Mouse (Mus musculus) forebrain, embryonic 11.5 days (tissue): ENCODE results near the gene Tpst2. TPM values are rescaled to one million over a fixed set of nuclear protein-coding genes. Genes with fewer than 3 reads are reported as not detected.

ENCODE experiments used
- ATAC-seq: fragments of 200-750 bp; cut with Nextera tagmentation; replicated peaks from 2 replicates; pipeline ENCODE4 v1.8.0; 2017; ENCODE audit warnings: moderate TSS enrichment; ENCODE audit not compliant: low FRiP score
- DNase-seq: peaks from one replicate; pipeline ENCODE4 v3.0.0-alpha.2; 2017; ENCODE audit warnings: low spot score
- H3K27ac ChIP-seq: fragments of 300-500 bp; sonication (generic); 2 replicates; pipeline ENCODE4 v1.5.1; 2014; ENCODE audit warnings: low read depth, low read length
- H3K27me3 ChIP-seq: fragments of 300-500 bp; sonication (generic); 2 replicates; pipeline ENCODE4 v1.6.1; 2014; ENCODE audit warnings: mild to moderate bottlenecking, low read length, mixed read lengths; ENCODE audit not compliant: control insufficient read depth, insufficient read depth
- H3K36me3 ChIP-seq: fragments of 300-500 bp; sonication (generic); 2 replicates; pipeline ENCODE4 v1.6.1; 2014; ENCODE audit warnings: mild to moderate bottlenecking, low read length, moderate library complexity, mixed read lengths; ENCODE audit not compliant: control insufficient read depth, insufficient read depth
- H3K4me1 ChIP-seq: fragments of 300-500 bp; sonication (generic); replicated peaks from 2 replicates; pipeline ENCODE4 v1.6.1; 2014; ENCODE audit warnings: low read length, mixed read lengths; ENCODE audit not compliant: control insufficient read depth, insufficient read depth
- H3K4me2 ChIP-seq: fragments of 300-500 bp; sonication (generic); 2 replicates; pipeline ENCODE4 v1.6.1; 2014; ENCODE audit warnings: low read depth, mild to moderate bottlenecking, low read length, moderate library complexity, mixed read lengths; ENCODE audit not compliant: severe bottlenecking
- H3K4me3 ChIP-seq: fragments of 300-500 bp; sonication (generic); 2 replicates; pipeline ENCODE4 v1.5.1; 2014; ENCODE audit warnings: low read depth, low read length
- H3K9ac ChIP-seq: fragments of 300-500 bp; sonication (generic); 2 replicates; pipeline ENCODE4 v1.6.1; 2014; ENCODE audit warnings: low read length
- H3K9me3 ChIP-seq: fragments of 300-500 bp; sonication (generic); 2 replicates; pipeline ENCODE4 v1.6.1; 2016; ENCODE audit warnings: low read length, mixed read lengths; ENCODE audit not compliant: control insufficient read depth
- WGBS: fragments of 180-500 bp; shearing (Covaris S2); extraction: QIAGEN DNeasy Blood & Tissue Kit; methylation state at CpG from one replicate; pipeline ENCODE4 v1.1.7; 2014; 5-methylcytosine and 5-hydroxymethylcytosine counted together
- polyA plus RNA-seq: library from polyadenylated mRNA; unstranded; fragments of >200 nt; fragmentation: Nextera tagmentation; extraction: Ambion mirVana; gene quantifications from 2 replicates; pipeline ENCODE4 v1.2.1, GENCODE M21; 2014

Gene Tpst2
- polyA plus RNA-seq, 1 experiment from 2014 or later, result 30.9 TPM

DNA sequence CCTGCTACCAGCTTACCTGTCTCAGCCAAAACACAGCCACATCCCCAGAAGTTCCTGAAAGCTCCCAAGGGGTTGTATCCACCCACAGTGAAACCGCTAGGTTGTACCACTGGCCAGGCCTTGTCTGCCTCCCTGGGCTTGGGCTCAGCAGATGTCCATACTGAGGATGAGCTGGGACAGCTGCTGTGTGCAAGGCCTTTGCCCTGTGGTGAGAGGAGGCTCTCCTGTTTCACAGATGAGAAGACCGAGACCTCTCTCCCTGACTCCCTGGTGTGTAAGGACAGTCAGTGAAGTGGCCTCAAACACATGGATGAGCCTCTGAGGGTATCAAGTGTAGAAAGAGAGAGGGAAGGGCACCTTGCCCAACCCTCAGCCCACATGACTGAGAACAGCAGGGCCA, 11.2 kb downstream of the Tpst2 start:
- Histone ChIP-seq H3K27ac (no peak overlapping the region), H3K4me2 (no peak overlapping the region), H3K4me1 (no peaks in the 10 kb centered on the region), H3K36me3 (no peaks in the 10 kb centered on the region), H3K4me3 (no peak overlapping the region), H3K9me3 (no peaks in the 10 kb centered on the region), H3K9ac (no peak overlapping the region), H3K27me3 (no peaks in the 10 kb centered on the region)
- no peak for ATAC-seq
- no peak for DNase-seq
- 94% methylated on average over 2 of the region's 2 CpGs for WGBS

DNA sequence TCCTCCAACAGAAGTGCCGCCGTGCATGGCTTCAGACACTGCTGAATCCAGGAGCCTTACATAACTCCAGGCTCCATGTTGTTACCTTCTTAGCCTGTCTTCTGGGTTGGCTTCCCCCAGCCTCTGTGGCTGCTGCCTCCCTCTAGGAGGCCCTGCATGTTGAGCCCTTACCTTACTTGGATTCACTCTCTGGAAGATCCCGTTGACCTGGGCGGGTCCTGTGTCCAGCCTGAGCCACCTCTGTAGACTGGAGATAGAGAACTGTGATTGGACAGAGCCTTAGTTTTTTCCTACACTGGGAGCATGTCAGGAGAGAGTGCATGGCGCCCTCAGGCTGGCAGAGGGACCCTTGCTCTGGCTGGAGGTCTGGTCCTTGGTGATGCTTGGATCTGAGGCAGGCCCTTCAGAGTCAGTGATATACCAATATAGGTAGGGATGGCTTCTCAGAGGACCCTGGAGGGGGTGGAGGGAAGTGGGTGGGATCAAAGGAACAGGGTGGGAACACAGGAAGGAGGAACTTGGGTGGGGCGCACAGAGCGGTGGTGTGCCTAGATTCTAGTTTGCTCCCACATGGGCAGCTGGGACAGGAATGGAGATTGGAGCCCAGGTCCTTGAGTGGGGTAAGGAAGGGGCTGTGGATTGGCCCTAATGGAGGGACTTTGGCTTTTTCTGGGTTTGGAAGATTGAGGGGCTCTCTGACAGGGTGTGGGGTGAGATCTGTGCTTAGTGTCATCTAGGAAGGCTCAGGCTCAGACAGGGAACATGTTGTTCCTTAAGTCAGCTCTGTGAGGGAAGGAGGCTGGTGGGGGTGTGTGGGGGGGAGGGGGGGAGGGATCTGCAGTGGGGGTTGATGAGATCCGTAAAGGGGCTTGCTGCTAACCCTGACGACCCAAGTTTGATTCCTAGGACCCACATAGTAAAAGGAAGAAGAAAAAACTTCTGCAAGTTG, 12.0 kb downstream of the Tpst2 start:
- Histone ChIP-seq H3K4me2 (no peak overlapping the region), H3K27me3 (no peaks in the 10 kb centered on the region), H3K4me3 (no peak overlapping the region), H3K36me3 (no peaks in the 10 kb centered on the region), H3K4me1 (no peaks in the 10 kb centered on the region), H3K9ac (no peak overlapping the region), H3K27ac (no peak overlapping the region), H3K9me3 (no peaks in the 10 kb centered on the region)
- no peak for DNase-seq
- ATAC-seq, result no peak
- WGBS, result 83% methylated on average over 9 of the region's 9 CpGs

DNA sequence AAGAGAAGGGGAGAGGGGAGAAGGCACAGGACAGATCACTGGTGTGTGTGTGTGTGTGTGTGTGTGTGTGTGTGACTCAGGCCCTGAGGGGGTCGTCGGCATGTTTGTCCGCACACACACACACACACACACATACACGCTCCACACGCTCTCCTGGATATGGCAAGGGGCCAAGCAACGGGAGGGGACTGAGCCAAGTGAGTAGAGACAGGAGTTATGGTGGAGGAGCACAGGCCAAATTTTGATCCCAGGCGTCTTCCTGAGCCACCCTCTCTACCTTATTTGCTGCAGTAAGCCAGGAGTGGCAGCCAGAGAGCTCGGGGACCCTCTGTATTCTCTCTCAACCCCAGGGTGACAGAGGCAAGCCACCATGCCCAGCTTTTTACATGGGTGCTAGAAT, 12.7 kb downstream of the Tpst2 start:
- no peak for ATAC-seq
- H3K4me3 ChIP-seq, result no peak overlapping the region
- no peak overlapping the region for H3K9ac ChIP-seq
- H3K36me3 ChIP-seq, result no peaks in the 10 kb centered on the region
- no peaks in the 10 kb centered on the region for H3K27me3 ChIP-seq
- 80% methylated on average over 8 of the region's 8 CpGs for WGBS
- H3K4me2 ChIP-seq, result no peak overlapping the region
- no peaks in the 10 kb centered on the region for H3K9me3 ChIP-seq
- no peak for DNase-seq
- no peaks in the 10 kb centered on the region for H3K4me1 ChIP-seq
- H3K27ac ChIP-seq, result no peak overlapping the region

DNA sequence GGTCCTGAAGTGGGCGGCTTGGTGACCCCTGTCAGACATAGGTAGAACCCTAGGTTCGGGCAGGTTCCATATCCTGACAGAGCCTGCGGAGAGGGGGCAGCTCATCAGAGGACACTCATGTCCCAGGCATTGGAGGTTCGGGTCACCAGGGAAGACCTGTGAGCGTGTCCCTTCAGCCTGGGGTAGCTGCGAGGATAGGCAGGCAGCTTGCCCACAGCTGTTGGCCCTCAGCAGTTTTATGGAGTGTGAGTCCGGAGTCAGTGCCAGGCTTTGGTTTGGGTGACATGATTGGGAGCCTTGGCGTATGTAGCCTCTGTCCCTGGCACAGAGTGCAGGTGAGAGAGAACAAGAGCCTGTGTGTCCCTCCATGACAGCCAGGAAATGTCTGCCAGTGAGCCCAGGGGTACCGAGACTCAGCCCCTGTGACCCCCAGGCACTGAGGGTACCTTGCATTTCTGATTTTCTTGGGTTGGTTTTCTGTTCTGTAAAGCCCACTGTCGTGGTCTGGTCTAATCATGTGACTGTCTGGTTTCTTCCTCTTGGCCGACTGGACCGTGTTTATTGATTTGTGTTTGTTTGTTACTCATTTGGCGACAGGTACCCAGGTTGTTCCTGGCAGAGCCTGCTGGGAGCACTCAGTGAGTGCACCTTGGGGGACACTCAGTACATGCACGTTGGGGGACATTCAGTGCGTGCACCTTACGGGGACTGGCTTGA, 13.5 kb downstream of the Tpst2 start:
- ATAC-seq, result no peak
- 87% methylated on average over 16 of the region's 16 CpGs for WGBS
- Histone ChIP-seq H3K9me3 (no peaks in the 10 kb centered on the region), H3K36me3 (no peaks in the 10 kb centered on the region), H3K4me2 (no peak overlapping the region), H3K4me1 (no peaks in the 10 kb centered on the region; the same call in 1 of the 2 replicates), H3K27ac (no peak overlapping the region), H3K4me3 (no peak overlapping the region), H3K9ac (no peak overlapping the region), H3K27me3 (no peaks in the 10 kb centered on the region)
- no peak for DNase-seq

DNA sequence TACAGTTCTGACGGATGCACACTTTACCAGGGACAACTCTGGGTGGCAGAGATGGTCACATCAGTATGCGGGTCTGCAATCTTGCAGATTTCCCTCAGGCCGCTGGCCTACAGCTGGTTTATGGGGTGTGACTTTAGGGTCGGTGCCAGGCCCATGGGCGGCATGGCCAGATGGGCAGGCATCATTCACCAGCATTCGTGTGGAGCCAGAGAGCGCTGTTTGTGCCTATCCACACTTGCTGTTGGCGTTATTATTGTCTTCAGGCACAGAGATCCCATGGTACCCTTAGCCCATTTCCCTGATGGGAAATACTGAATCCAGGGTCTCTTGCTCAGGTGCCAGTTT, 14.0 kb downstream of the Tpst2 start:
- H3K9ac ChIP-seq, result no peak overlapping the region
- no peaks in the 10 kb centered on the region for H3K9me3 ChIP-seq
- H3K27ac ChIP-seq, result no peak overlapping the region
- H3K4me1 ChIP-seq, result no peaks in the 10 kb centered on the region; the same call in 1 of the 2 replicates
- DNase-seq (no peak), ATAC-seq (no peak)
- 93% methylated on average over 8 of the region's 8 CpGs for WGBS
- H3K4me2 ChIP-seq, result no peak overlapping the region
- H3K36me3 ChIP-seq, result no peaks in the 10 kb centered on the region
- H3K27me3 ChIP-seq, result no peaks in the 10 kb centered on the region
- no peak overlapping the region for H3K4me3 ChIP-seq

DNA sequence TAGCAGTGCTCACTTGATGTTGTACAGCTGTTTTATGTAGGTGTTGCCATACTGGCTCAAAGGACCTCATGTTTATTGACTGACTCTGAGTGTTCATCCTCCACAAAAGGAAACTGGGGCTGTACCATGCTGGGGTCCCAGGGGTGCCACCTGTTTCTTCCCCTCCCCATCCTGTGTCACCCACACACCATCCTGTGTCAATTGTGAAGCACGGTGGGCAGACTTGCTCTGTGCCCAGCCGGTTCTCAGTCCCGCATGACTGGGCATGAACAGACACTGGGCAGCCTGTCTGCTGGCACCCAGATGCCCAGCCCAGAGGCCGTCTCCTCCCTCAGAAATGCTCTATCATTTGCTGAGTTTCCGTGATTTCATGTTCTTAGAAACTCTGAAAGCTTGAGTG, 15.4 kb downstream of the Tpst2 start:
- WGBS, result 89% methylated on average over 5 of the region's 5 CpGs
- no peak for DNase-seq
- Histone ChIP-seq H3K27me3 (no peaks in the 10 kb centered on the region), H3K36me3 (no peaks in the 10 kb centered on the region), H3K4me1 (no peaks in the 10 kb centered on the region; the same call in 1 of the 2 replicates), H3K9me3 (no peaks in the 10 kb centered on the region), H3K4me3 (no peak overlapping the region), H3K4me2 (no peak overlapping the region), H3K27ac (no peak overlapping the region), H3K9ac (no peak overlapping the region)
- no peak for ATAC-seq

DNA sequence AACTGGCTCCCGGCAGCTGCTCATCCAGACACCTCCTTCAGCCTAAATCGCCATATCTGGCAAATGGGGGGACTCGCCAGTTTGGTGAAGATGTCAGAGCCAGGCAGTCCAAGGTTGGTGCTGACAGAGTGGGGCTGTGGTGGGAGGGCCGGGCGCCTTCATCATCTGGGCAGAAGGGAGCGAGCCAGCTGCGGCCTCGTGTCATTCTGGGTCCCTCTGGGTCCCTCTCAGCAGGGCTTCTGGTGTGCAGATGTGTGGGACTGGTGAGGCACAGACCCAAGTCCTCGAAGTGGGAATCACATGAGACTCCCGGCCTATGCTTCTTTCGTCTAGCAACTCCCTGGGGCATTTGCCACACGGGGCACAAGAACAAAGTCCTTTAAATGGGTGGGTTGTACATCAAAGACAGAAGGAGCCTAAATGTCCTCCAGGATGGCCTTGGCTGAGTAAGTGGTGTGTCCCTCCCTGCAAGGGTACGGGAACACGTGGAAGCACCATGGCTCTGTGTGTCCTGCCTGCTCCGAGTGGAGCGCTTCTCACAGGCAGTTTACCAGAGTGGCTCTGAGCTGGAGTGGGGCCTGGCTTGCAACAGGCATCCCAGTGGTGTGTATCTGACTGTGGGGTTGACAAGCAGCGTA, 16.0 kb downstream of the Tpst2 start:
- ATAC-seq (no peak), DNase-seq (no peak)
- H3K4me2 ChIP-seq, result no peak overlapping the region
- H3K27me3 ChIP-seq, result no peaks in the 10 kb centered on the region
- 87% methylated on average over 17 of the region's 17 CpGs for WGBS
- no peaks in the 10 kb centered on the region for H3K36me3 ChIP-seq
- no peaks in the 10 kb centered on the region; the same call in 1 of the 2 replicates for H3K4me1 ChIP-seq
- no peaks in the 10 kb centered on the region for H3K9me3 ChIP-seq
- H3K9ac ChIP-seq, result no peak overlapping the region
- H3K4me3 ChIP-seq, result no peak overlapping the region
- H3K27ac ChIP-seq, result no peak overlapping the region

DNA sequence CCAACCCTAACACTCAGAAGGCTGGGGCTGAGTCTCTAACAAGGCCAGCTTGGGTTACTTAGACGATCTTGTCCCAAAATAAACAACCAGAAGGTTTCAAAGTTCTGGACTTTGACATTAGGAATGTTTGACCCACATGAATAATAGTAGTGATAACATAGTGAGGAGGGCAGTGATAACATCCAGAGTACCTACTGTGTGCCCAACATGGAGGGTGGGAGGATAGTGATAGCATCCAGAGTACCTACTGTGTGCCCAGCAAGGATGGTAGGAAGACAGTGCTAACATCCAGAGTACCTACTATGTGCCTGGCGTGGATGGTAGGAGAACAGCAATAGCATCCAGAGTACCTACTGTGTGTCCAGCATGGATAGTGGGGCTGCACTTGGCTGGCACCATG, 17.3 kb downstream of the Tpst2 start:
- 88% methylated on average over 2 of the region's 2 CpGs for WGBS

More for the DNA sequence above, 17.3 kb downstream of the Tpst2 start:
- Histone ChIP-seq H3K27me3 (no peaks in the 10 kb centered on the region), H3K4me1 (no peaks in the 10 kb centered on the region; the same call in 1 of the 2 replicates), H3K4me2 (no peak overlapping the region), H3K27ac (no peak overlapping the region), H3K9me3 (no peaks in the 10 kb centered on the region), H3K36me3 (no peaks in the 10 kb centered on the region), H3K4me3 (no peak overlapping the region), H3K9ac (no peak overlapping the region)
- ATAC-seq (no peak), DNase-seq (no peak)
